Mouse (Mus musculus): ENCODE data around the gene Fbxl17. TPM values are rescaled to one million over a fixed set of nuclear protein-coding genes. Genes with fewer than 3 reads are reported as not detected.

Fbxl17 gene
- polyA plus RNA-seq, 1 experiment from 2014 or later = 5.8 TPM

- no peak overlapping the region for H3K4me3 ChIP-seq (ENCODE audit: low read depth, low read length)
- no peaks in the 10 kb centered on the region; the same call in 1 of the 2 replicates for H3K36me3 ChIP-seq (ENCODE audit: control insufficient read depth, insufficient read depth, low read length)
- H3K27me3 ChIP-seq (ENCODE audit: control insufficient read depth, insufficient read depth, low read length) = no peaks in the 10 kb centered on the region
- H3K4me2 ChIP-seq (ENCODE audit: low read depth, low read length, severe bottlenecking) = no peak overlapping the region
- ATAC-seq (replicated peaks; ENCODE audit: low FRiP score) = no peak
- H3K27ac ChIP-seq (ENCODE audit: low read depth, low read length) = no peak overlapping the region
- H3K9ac ChIP-seq (ENCODE audit: low read length) = no peak overlapping the region
- H3K4me1 ChIP-seq (replicated peaks; ENCODE audit: control insufficient read depth, insufficient read depth, low read length) = no peaks in the 10 kb centered on the region
- H3K9me3 ChIP-seq (ENCODE audit: control insufficient read depth, low read length) = no peaks in the 10 kb centered on the region
- no peak for DNase-seq (ENCODE audit: low spot score)
- WGBS = 88% methylated on average over 5 of the region's 5 CpGs
Observed at GRCm38 (mm10) chr17:63134805-63135204, 365.0 kb downstream of the Fbxl17 start.

DNA sequence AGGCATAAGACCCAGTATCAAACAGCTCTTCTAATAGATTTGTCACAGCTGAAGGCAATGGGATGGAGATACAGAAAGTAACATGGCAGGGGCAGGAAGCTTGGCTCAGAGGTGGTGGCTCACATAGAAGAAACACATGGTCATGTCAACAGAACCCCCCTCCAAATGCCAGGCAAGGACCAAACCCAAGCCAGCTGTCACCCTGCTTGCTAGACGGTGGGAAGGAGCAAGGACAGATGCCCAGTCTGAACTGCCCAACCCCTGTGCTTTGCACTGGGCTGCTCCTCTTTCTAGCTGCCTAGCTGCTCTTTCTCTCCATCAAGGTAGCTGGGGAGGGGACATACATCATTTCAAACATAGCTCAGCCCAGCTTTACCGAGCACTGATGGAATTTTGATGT is 377.4 kb downstream of the Fbxl17 start:
- Histone ChIP-seq H3K27me3 (ENCODE audit: control insufficient read depth, insufficient read depth, low read length) (no peaks in the 10 kb centered on the region), H3K36me3 (ENCODE audit: control insufficient read depth, insufficient read depth, low read length) (no peaks in the 10 kb centered on the region), H3K9me3 (ENCODE audit: control insufficient read depth, low read length) (no peaks in the 10 kb centered on the region), H3K9ac (ENCODE audit: low read length) (no peak overlapping the region), H3K27ac (ENCODE audit: low read depth, low read length) (no peak overlapping the region), H3K4me3 (ENCODE audit: low read depth, low read length) (no peak overlapping the region), H3K4me2 (ENCODE audit: low read depth, low read length, severe bottlenecking) (no peak overlapping the region), H3K4me1 (replicated peaks; ENCODE audit: control insufficient read depth, insufficient read depth, low read length) (no peaks in the 10 kb centered on the region)
- no peak for DNase-seq (ENCODE audit: low spot score)
- WGBS = 94% methylated on average over 2 of the region's 2 CpGs
- ATAC-seq (replicated peaks; ENCODE audit: low FRiP score) = no peak

- H3K27me3 ChIP-seq (ENCODE audit: control insufficient read depth, insufficient read depth, low read length) = no peaks in the 10 kb centered on the region
- H3K9ac ChIP-seq (ENCODE audit: low read length) = no peak overlapping the region
- no peak overlapping the region for H3K27ac ChIP-seq (ENCODE audit: low read depth, low read length)
- H3K9me3 ChIP-seq (ENCODE audit: control insufficient read depth, low read length) = no peaks in the 10 kb centered on the region
- ATAC-seq (replicated peaks; ENCODE audit: low FRiP score) = no peak
- no peak for DNase-seq (ENCODE audit: low spot score)
- 86% methylated on average over 3 of the region's 3 CpGs for WGBS
- H3K4me2 ChIP-seq (ENCODE audit: low read depth, low read length, severe bottlenecking) = no peak overlapping the region
- H3K4me1 ChIP-seq (replicated peaks; ENCODE audit: control insufficient read depth, insufficient read depth, low read length) = no peaks in the 10 kb centered on the region
- no peak overlapping the region for H3K4me3 ChIP-seq (ENCODE audit: low read depth, low read length)
- no peaks in the 10 kb centered on the region for H3K36me3 ChIP-seq (ENCODE audit: control insufficient read depth, insufficient read depth, low read length)
Observed at GRCm38 (mm10) chr17:63119701-63120100, 380.1 kb downstream of the Fbxl17 start.

DNA sequence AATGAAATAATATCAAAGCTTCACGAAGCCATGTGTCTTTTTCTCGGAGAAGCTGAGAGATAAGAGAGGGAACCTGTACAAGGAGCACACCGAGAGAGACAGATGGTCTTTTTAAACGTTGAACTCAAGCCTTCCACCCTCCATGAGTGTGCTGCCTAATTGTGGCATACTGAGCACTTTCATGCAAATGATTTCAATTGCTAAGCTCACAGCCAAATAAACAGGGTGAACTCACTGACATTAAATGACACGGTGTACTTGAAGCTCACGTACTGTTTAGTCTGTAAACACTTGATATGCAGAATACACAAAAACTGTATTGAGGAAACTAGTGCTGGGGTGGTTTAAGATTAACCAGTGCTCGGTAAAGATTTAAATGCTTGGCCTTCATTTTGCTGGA is 380.7 kb downstream of the Fbxl17 start:
- no peak for ATAC-seq (replicated peaks; ENCODE audit: low FRiP score)
- DNase-seq (ENCODE audit: low spot score) = no peak
- Histone ChIP-seq H3K27ac (ENCODE audit: low read depth, low read length) (no peak overlapping the region), H3K4me3 (ENCODE audit: low read depth, low read length) (no peak overlapping the region), H3K4me1 (replicated peaks; ENCODE audit: control insufficient read depth, insufficient read depth, low read length) (no peaks in the 10 kb centered on the region), H3K27me3 (ENCODE audit: control insufficient read depth, insufficient read depth, low read length) (no peaks in the 10 kb centered on the region), H3K4me2 (ENCODE audit: low read depth, low read length, severe bottlenecking) (no peak overlapping the region), H3K36me3 (ENCODE audit: control insufficient read depth, insufficient read depth, low read length) (no peaks in the 10 kb centered on the region), H3K9me3 (ENCODE audit: control insufficient read depth, low read length) (no peaks in the 10 kb centered on the region), H3K9ac (ENCODE audit: low read length) (no peak overlapping the region)
- 58% methylated on average over 7 of the region's 7 CpGs for WGBS

DNA sequence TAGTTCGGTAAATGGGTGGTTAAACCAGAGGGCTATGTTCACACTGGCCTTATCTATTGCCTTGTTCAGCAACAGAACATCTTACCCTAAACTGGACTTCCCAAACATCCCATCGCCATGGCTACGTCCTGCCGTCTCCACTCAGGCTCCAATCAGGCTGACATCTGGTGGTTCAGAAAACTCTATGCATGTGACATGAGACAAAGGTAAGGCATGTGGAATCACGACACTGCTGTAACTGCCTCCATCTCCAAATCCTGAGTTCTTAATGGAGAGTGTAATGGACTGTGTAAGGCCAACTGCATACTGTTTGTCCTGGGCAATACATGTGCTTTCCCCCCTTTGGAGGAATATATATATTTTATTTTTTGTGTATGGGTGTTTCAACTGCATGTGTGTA is 382.7 kb downstream of the Fbxl17 start:
- ATAC-seq (replicated peaks; ENCODE audit: low FRiP score) (no peak), DNase-seq (ENCODE audit: low spot score) (no peak)
- 75% methylated on average over 5 of the region's 5 CpGs for WGBS

GRCm38 (mm10) chr17:63114399-63115085 is 385.3 kb downstream of the Fbxl17 start:
- no peaks in the 10 kb centered on the region for H3K9me3 ChIP-seq (ENCODE audit: control insufficient read depth, low read length)
- no peak overlapping the region for H3K4me2 ChIP-seq (ENCODE audit: low read depth, low read length, severe bottlenecking)
- peaks cover 13% of the 10 kb centered on the region for H3K4me1 ChIP-seq (replicated peaks; ENCODE audit: control insufficient read depth, insufficient read depth, low read length)
- H3K27me3 ChIP-seq (ENCODE audit: control insufficient read depth, insufficient read depth, low read length) = no peaks in the 10 kb centered on the region
- 88% methylated on average over 19 of the region's 19 CpGs for WGBS
- H3K36me3 ChIP-seq (ENCODE audit: control insufficient read depth, insufficient read depth, low read length) = no peaks in the 10 kb centered on the region
- DNase-seq (ENCODE audit: low spot score) = no peak
- H3K9ac ChIP-seq (ENCODE audit: low read length) = no peak overlapping the region
- no peak for ATAC-seq (replicated peaks; ENCODE audit: low FRiP score)
- H3K4me3 ChIP-seq (ENCODE audit: low read depth, low read length) = no peak overlapping the region
- no peak overlapping the region for H3K27ac ChIP-seq (ENCODE audit: low read depth, low read length)

More for the DNA sequence above, 382.7 kb downstream of the Fbxl17 start:
- Histone ChIP-seq H3K36me3 (ENCODE audit: control insufficient read depth, insufficient read depth, low read length) (no peaks in the 10 kb centered on the region), H3K4me2 (ENCODE audit: low read depth, low read length, severe bottlenecking) (no peak overlapping the region), H3K4me1 (replicated peaks; ENCODE audit: control insufficient read depth, insufficient read depth, low read length) (no peaks in the 10 kb centered on the region), H3K27me3 (ENCODE audit: control insufficient read depth, insufficient read depth, low read length) (no peaks in the 10 kb centered on the region), H3K9ac (ENCODE audit: low read length) (no peak overlapping the region), H3K4me3 (ENCODE audit: low read depth, low read length) (no peak overlapping the region), H3K27ac (ENCODE audit: low read depth, low read length) (no peak overlapping the region), H3K9me3 (ENCODE audit: control insufficient read depth, low read length) (no peaks in the 10 kb centered on the region)

GRCm38 (mm10) chr17:63112826-63113225 is 387.0 kb downstream of the Fbxl17 start:
- H3K36me3 ChIP-seq (ENCODE audit: control insufficient read depth, insufficient read depth, low read length) = no peaks in the 10 kb centered on the region
- WGBS = 88% methylated on average over 5 of the region's 5 CpGs
- H3K4me2 ChIP-seq (ENCODE audit: low read depth, low read length, severe bottlenecking) = no peak overlapping the region
- H3K4me1 ChIP-seq (replicated peaks; ENCODE audit: control insufficient read depth, insufficient read depth, low read length) = peaks cover 13% of the 10 kb centered on the region
- ATAC-seq (replicated peaks; ENCODE audit: low FRiP score) = no peak
- no peaks in the 10 kb centered on the region for H3K27me3 ChIP-seq (ENCODE audit: control insufficient read depth, insufficient read depth, low read length)
- no peak for DNase-seq (ENCODE audit: low spot score)
- no peak overlapping the region for H3K4me3 ChIP-seq (ENCODE audit: low read depth, low read length)
- H3K9me3 ChIP-seq (ENCODE audit: control insufficient read depth, low read length) = no peaks in the 10 kb centered on the region
- no peak overlapping the region for H3K27ac ChIP-seq (ENCODE audit: low read depth, low read length)
- H3K9ac ChIP-seq (ENCODE audit: low read length) = no peak overlapping the region

DNA sequence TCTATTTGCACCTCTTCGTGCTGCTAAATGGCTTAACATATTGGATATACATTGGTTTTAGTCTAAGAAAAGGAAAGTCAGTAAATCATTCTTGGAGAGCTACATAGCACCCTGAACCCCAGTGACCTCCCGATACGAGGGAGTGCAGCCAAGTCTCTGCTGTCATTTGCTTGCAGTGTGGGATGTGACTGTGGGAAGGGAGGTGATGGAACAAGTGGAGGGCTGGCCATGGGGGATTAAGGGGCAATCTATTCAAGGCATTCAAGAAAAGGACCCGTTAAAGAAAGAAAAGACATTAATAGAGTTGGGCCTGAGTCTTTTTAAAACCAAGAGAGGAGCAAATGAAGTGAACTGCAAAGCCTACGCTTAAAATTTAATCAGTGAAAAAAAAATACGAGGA is 388.8 kb downstream of the Fbxl17 start:
- Histone ChIP-seq H3K36me3 (ENCODE audit: control insufficient read depth, insufficient read depth, low read length) (no peaks in the 10 kb centered on the region), H3K4me3 (ENCODE audit: low read depth, low read length) (no peak overlapping the region), H3K9ac (ENCODE audit: low read length) (no peak overlapping the region), H3K4me2 (ENCODE audit: low read depth, low read length, severe bottlenecking) (peak overlapping the region; percentile 27; the same call in 1 of the 2 replicates), H3K9me3 (ENCODE audit: control insufficient read depth, low read length) (no peaks in the 10 kb centered on the region), H3K4me1 (replicated peaks; ENCODE audit: control insufficient read depth, insufficient read depth, low read length) (peaks cover 13% of the 10 kb centered on the region), H3K27me3 (ENCODE audit: control insufficient read depth, insufficient read depth, low read length) (no peaks in the 10 kb centered on the region), H3K27ac (ENCODE audit: low read depth, low read length) (peak overlapping the region; percentile 65)
- ATAC-seq (replicated peaks; ENCODE audit: low FRiP score) (peak; percentile 59; the same call in 1 of the 2 replicates), DNase-seq (ENCODE audit: low spot score) (peak; percentile 59)
- WGBS = 12% methylated on average over 6 of the region's 6 CpGs

DNA sequence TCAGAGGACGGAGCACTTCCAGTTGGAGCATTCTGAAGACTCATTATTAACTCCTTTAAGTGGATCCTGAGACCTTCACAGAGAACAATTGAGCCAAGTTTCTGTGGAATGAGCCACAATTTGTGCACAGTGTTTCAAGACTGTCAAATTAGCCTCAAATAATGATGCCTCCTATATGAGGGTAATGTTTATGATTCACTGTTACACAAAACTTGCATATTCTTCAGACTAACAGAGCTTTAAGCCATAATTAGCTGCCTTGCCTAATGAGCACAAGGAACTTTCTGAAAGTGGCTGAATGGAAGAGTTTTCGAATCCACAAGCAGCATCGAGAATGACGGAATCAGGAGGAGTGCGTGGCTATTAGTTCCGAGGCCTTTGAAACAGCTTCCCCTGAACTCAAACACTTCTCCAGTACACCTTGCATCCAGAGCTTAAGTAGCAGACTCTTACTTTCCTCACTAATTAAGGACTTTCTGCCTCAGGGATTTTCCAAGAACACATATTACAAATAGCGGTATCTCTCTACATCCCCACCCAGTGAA is 389.5 kb downstream of the Fbxl17 start:
- ATAC-seq (replicated peaks; ENCODE audit: low FRiP score) = peak; percentile 80
- Histone ChIP-seq H3K9me3 (ENCODE audit: control insufficient read depth, low read length) (no peaks in the 10 kb centered on the region), H3K36me3 (ENCODE audit: control insufficient read depth, insufficient read depth, low read length) (no peaks in the 10 kb centered on the region), H3K4me2 (ENCODE audit: low read depth, low read length, severe bottlenecking) (peak overlapping the region; percentile 27; the same call in 1 of the 2 replicates), H3K27ac (ENCODE audit: low read depth, low read length) (peak overlapping the region; percentile 65; the same call in 1 of the 2 replicates), H3K9ac (ENCODE audit: low read length) (no peak overlapping the region), H3K4me3 (ENCODE audit: low read depth, low read length) (no peak overlapping the region), H3K4me1 (replicated peaks; ENCODE audit: control insufficient read depth, insufficient read depth, low read length) (peaks cover 13% of the 10 kb centered on the region), H3K27me3 (ENCODE audit: control insufficient read depth, insufficient read depth, low read length) (no peaks in the 10 kb centered on the region)
- DNase-seq (ENCODE audit: low spot score) = no peak
- WGBS = 23% methylated on average over 7 of the region's 7 CpGs
